Mouse (Mus musculus): ENCODE data around the gene Sucla2. TPM values are rescaled to one million over a fixed set of nuclear protein-coding genes. Genes with fewer than 3 reads are reported as not detected.

The Sucla2 gene
- polyA plus RNA-seq, 1 experiment from 2014 or later = 127 TPM

Other genes starting within 250 kb of the Sucla2 start
- gene Rb1, start 199.5 kb upstream of the Sucla2 start, polyA plus RNA-seq (2014; fragmentation: Nextera tagmentation; extraction: Ambion mirVana) = 30.1 and 30.4 TPM in 2 replicates
- 936 and 968 TPM in 2 replicates for gene Itm2b, start 140.0 kb upstream of the Sucla2 start, polyA plus RNA-seq (2014; fragmentation: Nextera tagmentation; extraction: Ambion mirVana)
- gene Med4, start 15.3 kb upstream of the Sucla2 start, polyA plus RNA-seq (2014; fragmentation: Nextera tagmentation; extraction: Ambion mirVana) = 72.9 and 73.5 TPM in 2 replicates
- gene Nudt15, start 22.9 kb downstream of the Sucla2 start, polyA plus RNA-seq (2014; fragmentation: Nextera tagmentation; extraction: Ambion mirVana) = 5.4 and 5.5 TPM in 2 replicates
- not detected in 2 replicates for gene Gm21750, start 135.9 kb downstream of the Sucla2 start, polyA plus RNA-seq (2014; fragmentation: Nextera tagmentation; extraction: Ambion mirVana)